Mouse (Mus musculus) right cerebral cortex, postnatal 25 days (tissue): ENCODE data around the gene Atp5j2.
A peak's percentile ranks its signal among the peaks of the same experiment; 100 is the strongest.

Experiments
- DNase-seq: peaks from one replicate; pipeline ENCODE4 v3.0.0; 2022

Atp5j2 gene

GRCm38 (mm10) chr5:145200387-145200786 lies 8.5 kb upstream of the Atp5j2 start:
- DNase-seq, result no peak

GRCm38 (mm10) chr5:145190875-145191798 lies 725 bp downstream of the Atp5j2 start:
- peak; percentile 92 for DNase-seq

- DNase-seq, result no peak
Observed at GRCm38 (mm10) chr5:145190373-145190772, 1.5 kb downstream of the Atp5j2 start.

- DNase-seq, result no peak
Observed at GRCm38 (mm10) chr5:145189416-145189815, 2.4 kb downstream of the Atp5j2 start.

GRCm38 (mm10) chr5:145185244-145185643 lies 6.6 kb downstream of the Atp5j2 start:
- DNase-seq, result no peak

GRCm38 (mm10) chr5:145178461-145178980 lies 13.3 kb downstream of the Atp5j2 start:
- no peak for DNase-seq

GRCm38 (mm10) chr5:145167306-145167661 lies 24.6 kb downstream of the Atp5j2 start:
- no peak for DNase-seq

GRCm38 (mm10) chr5:145166536-145167305 lies 25.1 kb downstream of the Atp5j2 start, which contains the start of the genes Ptcd1 and Cpsf4:
Ptcd1 (minus strand) TSS chr5:145167108.
Cpsf4 (plus strand) TSS chr5:145167213.
- peak; percentile 97 for DNase-seq

GRCm38 (mm10) chr5:145165184-145165583 lies 26.7 kb downstream of the Atp5j2 start:
- DNase-seq, result no peak

- DNase-seq, result no peak
Observed at GRCm38 (mm10) chr5:145164710-145165109, 27.2 kb downstream of the Atp5j2 start.

- no peak for DNase-seq
Observed at GRCm38 (mm10) chr5:145161361-145161760, 30.5 kb downstream of the Atp5j2 start.

- DNase-seq, result no peak
Observed at GRCm38 (mm10) chr5:145152690-145153089, 39.2 kb downstream of the Atp5j2 start.

GRCm38 (mm10) chr5:145149294-145149693 lies 42.6 kb downstream of the Atp5j2 start:
- DNase-seq, result no peak

- DNase-seq, result no peak
Observed at GRCm38 (mm10) chr5:145147748-145148147, 44.1 kb downstream of the Atp5j2 start.

GRCm38 (mm10) chr5:145140611-145141010 lies 51.3 kb downstream of the Atp5j2 start:
- DNase-seq, result no peak

GRCm38 (mm10) chr5:145139571-145140519 lies 52.0 kb downstream of the Atp5j2 start, which contains the start of the genes Pdap1 and Bud31:
Pdap1 (minus strand) TSS chr5:145140238.
Bud31 (plus strand) TSS chr5:145140362.
- DNase-seq, result peak; percentile 96

GRCm38 (mm10) chr5:145138836-145139235 lies 53.0 kb downstream of the Atp5j2 start:
- DNase-seq, result no peak
